Mouse (Mus musculus) kidney, embryonic 15.5 days (tissue): ENCODE measurements at regions not wholly inside any gene's neighbourhood (a gene's known extent, or its start where the extent isn't known, plus 50 kb on each side); places are given as distances from the start of the nearest gene placed in this dataset.

Source experiments
- ATAC-seq: fragments of 200-750 bp; cut with Nextera tagmentation; replicated peaks from 2 replicates; pipeline ENCODE4 v1.8.0; 2017; ENCODE audit warnings: moderate TSS enrichment; ENCODE audit not compliant: low FRiP score
- H3K27ac ChIP-seq: fragments of 300-500 bp; sonication (generic); 2 replicates; pipeline ENCODE4 v1.5.1; 2015; ENCODE audit warnings: mild to moderate bottlenecking, inconsistent platforms
- H3K27me3 ChIP-seq: fragments of 300-500 bp; sonication (generic); 2 replicates; pipeline ENCODE4 v1.6.1; 2015; ENCODE audit warnings: inconsistent platforms
- H3K36me3 ChIP-seq: fragments of 300-500 bp; sonication (generic); 2 replicates; pipeline ENCODE4 v1.6.1; 2015; ENCODE audit warnings: inconsistent platforms
- H3K4me1 ChIP-seq: fragments of 300-500 bp; sonication (generic); 2 replicates; pipeline ENCODE4 v1.6.1; 2015; ENCODE audit warnings: inconsistent platforms
- H3K4me2 ChIP-seq: fragments of 300-500 bp; sonication (generic); 2 replicates; pipeline ENCODE4 v1.6.1; 2015; ENCODE audit warnings: moderate library complexity, mild to moderate bottlenecking, inconsistent platforms
- H3K4me3 ChIP-seq: fragments of 300-500 bp; sonication (generic); replicated peaks from 2 replicates; pipeline ENCODE4 v1.5.1; 2015; ENCODE audit warnings: mild to moderate bottlenecking, inconsistent platforms
- H3K9ac ChIP-seq: fragments of 300-500 bp; sonication (generic); 2 replicates; pipeline ENCODE4 v1.6.1; 2015; ENCODE audit warnings: mild to moderate bottlenecking, inconsistent platforms
- H3K9me3 ChIP-seq: fragments of 300-500 bp; sonication (generic); replicated peaks from 2 replicates; pipeline ENCODE4 v1.6.1; 2016; ENCODE audit warnings: inconsistent platforms
- WGBS: fragments of 180-500 bp; shearing (Covaris S2); methylation state at CpG from one replicate; pipeline ENCODE4 v1.1.7; 2015; ENCODE audit warnings: mixed read lengths; 5-methylcytosine and 5-hydroxymethylcytosine counted together

GRCm38 (mm10) chr3:124673551-124673950, 92.7 kb upstream of the 1700003H04Rik start:
- no peak overlapping the region for H3K9ac ChIP-seq
- ATAC-seq: no peak
- 63% methylated on average over 2 of the region's 2 CpGs for whole genome bisulfite sequencing
- no peaks in the 10 kb centered on the region for H3K36me3 ChIP-seq
- no peaks in the 10 kb centered on the region for H3K27me3 ChIP-seq
- no peaks in the 10 kb centered on the region for H3K4me1 ChIP-seq
- H3K27ac ChIP-seq: no peak overlapping the region
- H3K4me2 ChIP-seq: no peak overlapping the region
- no peaks in the 10 kb centered on the region for H3K9me3 ChIP-seq
- H3K4me3 ChIP-seq: no peak overlapping the region

GRCm38 (mm10) chr3:124658153-124658552, 77.3 kb upstream of the 1700003H04Rik start:
- no peak for ATAC-seq

GRCm38 (mm10) chr3:124633372-124633771, 52.5 kb upstream of the 1700003H04Rik start:
- ATAC-seq: no peak
- Histone ChIP-seq H3K4me3 (no peak overlapping the region), H3K4me1 (no peaks in the 10 kb centered on the region), H3K36me3 (no peaks in the 10 kb centered on the region), H3K9me3 (no peaks in the 10 kb centered on the region), H3K27me3 (no peaks in the 10 kb centered on the region), H3K27ac (no peak overlapping the region), H3K4me2 (no peak overlapping the region), H3K9ac (no peak overlapping the region)
- 95% methylated on average over 2 of the region's 2 CpGs for WGBS

More at GRCm38 (mm10) chr3:124658153-124658552, 77.3 kb upstream of the 1700003H04Rik start:
- Histone ChIP-seq H3K27me3 (no peaks in the 10 kb centered on the region), H3K9me3 (no peaks in the 10 kb centered on the region), H3K4me3 (no peak overlapping the region), H3K9ac (no peak overlapping the region), H3K27ac (no peak overlapping the region), H3K36me3 (no peaks in the 10 kb centered on the region), H3K4me2 (no peak overlapping the region), H3K4me1 (no peaks in the 10 kb centered on the region)
- WGBS: 80% methylated on average over 2 of the region's 2 CpGs
